Mouse (Mus musculus) neural tube, embryonic 12.5 days (tissue): ENCODE data around the gene Pex26. TPM values are rescaled to one million over a fixed set of nuclear protein-coding genes. Genes with fewer than 3 reads are reported as not detected.

Experiments used
- ATAC-seq: fragments of 200-750 bp; cut with Nextera tagmentation; 2 replicates; pipeline ENCODE4 v1.8.0; 2017; ENCODE audit warnings: low read depth, mild to moderate bottlenecking, moderate TSS enrichment, moderate library complexity; ENCODE audit not compliant: low FRiP score
- H3K27ac ChIP-seq: fragments of 300-500 bp; sonication (generic); 2 replicates; pipeline ENCODE4 v1.5.1; 2016
- H3K27me3 ChIP-seq: fragments of 300-500 bp; sonication (generic); replicated peaks from 2 replicates; pipeline ENCODE4 v1.6.1; 2016; ENCODE audit warnings: mild to moderate bottlenecking
- H3K36me3 ChIP-seq: fragments of 300-500 bp; sonication (generic); 2 replicates; pipeline ENCODE4 v1.6.1; 2016; ENCODE audit warnings: mild to moderate bottlenecking
- H3K4me1 ChIP-seq: fragments of 300-500 bp; sonication (generic); 2 replicates; pipeline ENCODE4 v1.6.1; 2016
- H3K4me2 ChIP-seq: fragments of 300-500 bp; sonication (generic); replicated peaks from 2 replicates; pipeline ENCODE4 v1.6.1; 2016; ENCODE audit warnings: mild to moderate bottlenecking
- H3K4me3 ChIP-seq: fragments of 300-500 bp; sonication (generic); 2 replicates; pipeline ENCODE4 v1.5.1; 2016
- H3K9ac ChIP-seq: fragments of 300-500 bp; sonication (generic); 2 replicates; pipeline ENCODE4 v1.6.1; 2016; ENCODE audit warnings: mild to moderate bottlenecking
- H3K9me3 ChIP-seq: fragments of 300-500 bp; sonication (generic); 2 replicates; pipeline ENCODE4 v1.6.1; 2016; ENCODE audit warnings: mild to moderate bottlenecking
- WGBS: fragments of 180-500 bp; shearing (Covaris S2); methylation state at CpG from one replicate; pipeline ENCODE4 v1.1.7; 2016; 5-methylcytosine and 5-hydroxymethylcytosine counted together
- polyA plus RNA-seq: library from polyadenylated mRNA; unstranded; fragments of >200 nt; fragmentation: Nextera tagmentation; extraction: Ambion mirVana; gene quantifications from 2 replicates; pipeline ENCODE4 v1.2.1, GENCODE M21; 2016

Pex26 gene
- polyA plus RNA-seq, 1 experiment from 2014 or later = 12.5 TPM

- Histone ChIP-seq H3K4me3 (no peak overlapping the region), H3K4me1 (peaks cover 17% of the 10 kb centered on the region), H3K9ac (no peak overlapping the region), H3K36me3 (no peaks in the 10 kb centered on the region), H3K9me3 (no peaks in the 10 kb centered on the region), H3K27me3 (peaks cover 33% of the 10 kb centered on the region), H3K4me2 (no peak overlapping the region), H3K27ac (no peak overlapping the region)
- ATAC-seq = no peak
- WGBS = 92% methylated on average over 5 of the region's 5 CpGs
These were observed 30.8 kb downstream of the Pex26 start for GRCm38 (mm10) chr6:121214221-121214620.

- Histone ChIP-seq H3K36me3 (no peaks in the 10 kb centered on the region), H3K9ac (no peak overlapping the region), H3K9me3 (no peaks in the 10 kb centered on the region), H3K27me3 (peaks cover 29% of the 10 kb centered on the region), H3K4me2 (no peak overlapping the region), H3K4me3 (no peak overlapping the region), H3K27ac (no peak overlapping the region), H3K4me1 (peaks cover 17% of the 10 kb centered on the region)
- 88% methylated on average over 8 of the region's 8 CpGs for WGBS
- no peak for ATAC-seq
These were observed 31.3 kb downstream of the Pex26 start for GRCm38 (mm10) chr6:121214667-121215330.

- no peak for ATAC-seq
- Histone ChIP-seq H3K4me2 (no peak overlapping the region), H3K36me3 (no peaks in the 10 kb centered on the region), H3K27me3 (peaks cover 24% of the 10 kb centered on the region), H3K9ac (no peak overlapping the region), H3K27ac (no peak overlapping the region), H3K4me3 (no peak overlapping the region), H3K9me3 (no peaks in the 10 kb centered on the region), H3K4me1 (peaks cover 15% of the 10 kb centered on the region)
- WGBS = 81% methylated on average over 5 of the region's 5 CpGs
These were observed 31.9 kb downstream of the Pex26 start for GRCm38 (mm10) chr6:121215336-121215735.

DNA sequence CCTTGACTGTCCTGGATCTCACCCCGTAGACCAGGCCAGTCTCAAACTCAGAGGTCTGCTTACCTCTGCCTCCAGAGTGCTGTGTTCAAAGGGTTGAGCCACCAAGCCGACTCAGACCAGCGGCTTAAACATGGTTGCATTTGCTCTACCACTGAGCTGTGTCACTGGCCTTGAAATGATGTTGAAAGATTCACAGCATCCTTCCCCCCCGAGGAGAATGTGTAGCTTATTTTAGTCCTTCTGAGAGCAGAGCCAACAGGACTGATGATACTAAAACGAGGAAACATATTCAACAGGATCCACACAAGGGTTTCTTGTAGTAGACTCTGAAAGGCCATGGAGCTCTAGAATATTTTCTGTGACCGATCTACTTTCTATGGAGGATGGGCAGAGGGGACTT lies 32.4 kb downstream of the Pex26 start:
- ATAC-seq = no peak
- peaks cover 10% of the 10 kb centered on the region for H3K4me1 ChIP-seq
- H3K36me3 ChIP-seq = no peaks in the 10 kb centered on the region
- H3K9me3 ChIP-seq = no peaks in the 10 kb centered on the region
- WGBS = 86% methylated on average over 6 of the region's 6 CpGs
- no peak overlapping the region for H3K9ac ChIP-seq
- no peak overlapping the region for H3K4me3 ChIP-seq
- no peak overlapping the region for H3K4me2 ChIP-seq
- H3K27me3 ChIP-seq = peaks cover 18% of the 10 kb centered on the region
- no peak overlapping the region for H3K27ac ChIP-seq

- Histone ChIP-seq H3K27me3 (peaks cover 10% of the 10 kb centered on the region), H3K4me2 (no peak overlapping the region), H3K36me3 (no peaks in the 10 kb centered on the region), H3K27ac (no peak overlapping the region), H3K9ac (no peak overlapping the region), H3K4me3 (no peak overlapping the region), H3K4me1 (peaks cover 2% of the 10 kb centered on the region; the same call in 1 of the 2 replicates), H3K9me3 (no peaks in the 10 kb centered on the region)
- no peak for ATAC-seq
- 91% methylated on average over 5 of the region's 5 CpGs for WGBS
These were observed 33.3 kb downstream of the Pex26 start for GRCm38 (mm10) chr6:121216589-121217255.

DNA sequence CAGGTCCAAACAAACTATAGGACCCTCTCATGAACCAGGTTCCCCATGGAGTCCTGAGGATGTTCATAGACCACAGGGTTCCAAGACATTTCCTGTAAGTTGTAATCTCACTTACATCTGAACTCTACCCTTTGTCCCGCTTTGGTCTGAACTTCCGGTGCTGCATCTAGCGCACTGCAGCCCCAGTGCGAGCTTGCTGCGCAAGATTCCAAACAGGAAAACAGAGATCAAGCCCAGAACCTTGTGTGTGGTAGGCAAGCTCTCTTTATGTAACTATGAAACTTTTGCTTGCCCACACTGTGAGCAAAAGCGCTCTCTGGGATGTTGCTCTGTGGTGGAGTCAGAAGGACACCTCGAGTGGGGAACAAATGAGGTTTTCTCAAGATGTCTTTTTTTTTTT lies 34.5 kb downstream of the Pex26 start:
- Histone ChIP-seq H3K36me3 (no peaks in the 10 kb centered on the region), H3K4me1 (no peaks in the 10 kb centered on the region), H3K27ac (no peak overlapping the region), H3K9ac (no peak overlapping the region), H3K27me3 (no peaks in the 10 kb centered on the region; the same call in 1 of the 2 replicates), H3K9me3 (no peaks in the 10 kb centered on the region), H3K4me3 (no peak overlapping the region), H3K4me2 (no peak overlapping the region)
- ATAC-seq = no peak
- WGBS = 95% methylated on average over 7 of the region's 7 CpGs

DNA sequence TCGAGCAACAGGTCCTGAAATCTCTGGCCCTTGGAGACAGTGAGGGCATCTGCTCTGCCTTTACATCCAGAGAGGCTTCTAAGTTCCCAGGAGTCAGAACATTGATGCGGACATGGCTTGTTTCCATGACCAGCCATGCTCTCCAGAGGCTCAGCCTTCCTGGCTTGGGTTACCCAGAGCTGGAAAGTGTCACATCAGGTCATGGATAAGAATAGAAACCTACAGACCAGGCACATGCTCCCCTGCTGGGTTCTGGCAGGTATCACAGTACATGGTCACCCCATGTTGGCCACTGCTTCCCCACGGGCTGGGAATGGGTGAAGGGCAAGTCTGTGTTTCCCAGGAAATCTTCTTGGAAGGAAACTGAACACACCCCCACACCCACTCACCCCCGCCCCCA lies 35.9 kb downstream of the Pex26 start:
- Histone ChIP-seq H3K9ac (no peak overlapping the region), H3K27me3 (no peaks in the 10 kb centered on the region; the same call in 1 of the 2 replicates), H3K4me1 (no peaks in the 10 kb centered on the region), H3K4me2 (no peak overlapping the region), H3K36me3 (no peaks in the 10 kb centered on the region), H3K9me3 (no peaks in the 10 kb centered on the region), H3K4me3 (no peak overlapping the region), H3K27ac (no peak overlapping the region)
- 82% methylated on average over 4 of the region's 4 CpGs for WGBS
- no peak for ATAC-seq

GRCm38 (mm10) chr6:121220181-121220580 lies 36.7 kb downstream of the Pex26 start:
- ATAC-seq = no peak
- Histone ChIP-seq H3K27me3 (no peaks in the 10 kb centered on the region; the same call in 1 of the 2 replicates), H3K36me3 (no peaks in the 10 kb centered on the region), H3K9ac (no peak overlapping the region), H3K4me3 (no peak overlapping the region), H3K27ac (no peak overlapping the region), H3K4me1 (no peaks in the 10 kb centered on the region), H3K9me3 (no peaks in the 10 kb centered on the region), H3K4me2 (no peak overlapping the region)
- 94% methylated on average over 10 of the region's 10 CpGs for WGBS

DNA sequence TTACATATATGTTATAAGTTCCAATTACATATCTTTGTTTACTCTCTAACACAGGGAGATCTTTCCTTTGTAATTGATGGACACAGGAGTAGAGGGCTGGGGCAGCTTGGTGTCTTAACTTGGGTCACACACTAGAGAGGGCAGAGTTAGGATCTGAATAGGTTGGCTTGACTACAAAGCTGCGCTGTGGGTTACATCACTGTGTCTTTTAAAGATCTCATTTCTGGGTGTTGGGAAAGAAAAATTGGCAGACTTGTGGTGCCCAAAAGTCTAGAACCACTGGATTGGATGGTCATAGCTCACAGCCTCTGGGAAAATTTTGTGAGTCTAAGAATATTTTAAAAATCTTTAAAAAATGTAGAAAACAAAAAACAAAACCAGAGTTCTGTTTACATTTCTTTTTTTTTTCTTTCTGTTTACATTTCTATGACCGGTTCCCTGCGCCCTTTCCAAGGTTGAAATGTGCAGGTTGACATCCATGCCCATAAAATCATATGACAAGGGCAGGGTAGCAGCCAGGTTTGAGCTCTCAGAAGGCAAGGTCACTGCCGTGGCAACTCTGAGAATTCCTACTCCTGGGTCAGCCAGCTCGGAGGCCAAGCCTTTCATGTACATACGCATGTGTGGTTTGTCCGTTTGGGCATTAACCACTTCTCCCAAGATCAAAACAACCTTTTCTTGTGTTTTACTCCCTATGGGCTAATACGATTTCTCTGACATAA lies 38.6 kb downstream of the Pex26 start:
- WGBS = 90% methylated on average over 8 of the region's 8 CpGs
- Histone ChIP-seq H3K36me3 (no peaks in the 10 kb centered on the region), H3K9ac (no peak overlapping the region), H3K4me1 (no peaks in the 10 kb centered on the region), H3K4me2 (no peak overlapping the region), H3K4me3 (no peak overlapping the region), H3K27ac (no peak overlapping the region), H3K9me3 (no peaks in the 10 kb centered on the region), H3K27me3 (no peaks in the 10 kb centered on the region)
- no peak for ATAC-seq

- Histone ChIP-seq H3K27ac (no peak overlapping the region), H3K4me3 (no peak overlapping the region), H3K9ac (no peak overlapping the region), H3K9me3 (no peaks in the 10 kb centered on the region), H3K4me2 (no peak overlapping the region), H3K36me3 (no peaks in the 10 kb centered on the region), H3K4me1 (no peaks in the 10 kb centered on the region), H3K27me3 (no peaks in the 10 kb centered on the region)
- ATAC-seq = no peak
- 95% methylated on average over 14 of the region's 14 CpGs for WGBS
These were observed 39.5 kb downstream of the Pex26 start for GRCm38 (mm10) chr6:121223001-121223400.

GRCm38 (mm10) chr6:121224067-121224466 lies 40.6 kb downstream of the Pex26 start:
- 70% methylated on average over 5 of the region's 5 CpGs for WGBS
- Histone ChIP-seq H3K27ac (no peak overlapping the region), H3K4me1 (no peaks in the 10 kb centered on the region), H3K27me3 (no peaks in the 10 kb centered on the region), H3K4me3 (no peak overlapping the region), H3K9me3 (no peaks in the 10 kb centered on the region), H3K9ac (no peak overlapping the region), H3K4me2 (no peak overlapping the region), H3K36me3 (no peaks in the 10 kb centered on the region)
- no peak for ATAC-seq

GRCm38 (mm10) chr6:121224993-121225392 lies 41.5 kb downstream of the Pex26 start:
- Histone ChIP-seq H3K4me1 (no peaks in the 10 kb centered on the region), H3K4me3 (no peak overlapping the region), H3K27ac (no peak overlapping the region), H3K4me2 (no peak overlapping the region), H3K27me3 (no peaks in the 10 kb centered on the region), H3K36me3 (no peaks in the 10 kb centered on the region), H3K9me3 (no peaks in the 10 kb centered on the region), H3K9ac (no peak overlapping the region)
- WGBS = 21% methylated on average over 6 of the region's 6 CpGs
- no peak for ATAC-seq
